Mouse (Mus musculus) cerebellum, adult 2 months (tissue): ENCODE measurements around the gene Poldip2.

ENCODE experiments used
- CTCF ChIP-seq: fragments of 200-500 bp; IDR thresholded peaks from 2 replicates; pipeline ENCODE4 v1.5.1; 2011; ENCODE audit warnings: low read depth, mild to moderate bottlenecking, control low read depth, low read length, moderate library complexity, borderline replicate concordance; ENCODE audit not compliant: insufficient read depth
- POLR2A ChIP-seq: fragments of 200-500 bp; IDR thresholded peaks from 2 replicates; pipeline ENCODE4 v1.6.1; 2011; ENCODE audit warnings: low read length, control low read depth, borderline replicate concordance; ENCODE audit not compliant: insufficient read depth

- TF ChIP-seq CTCF (no peak), POLR2A (no peak)
These were observed 11.4 kb downstream of the Poldip2 start for GRCm38 (mm10) chr11:78523241-78523955.
